Mouse (Mus musculus) cerebellum, adult 2 months (tissue): Measurements from ENCODE around the gene Tnni2.

Source experiments
- CTCF ChIP-seq: fragments of 200-500 bp; IDR thresholded peaks from 2 replicates; pipeline ENCODE4 v1.5.1; 2011; ENCODE audit warnings: low read depth, mild to moderate bottlenecking, control low read depth, low read length, moderate library complexity, borderline replicate concordance; ENCODE audit not compliant: insufficient read depth
- POLR2A ChIP-seq: fragments of 200-500 bp; IDR thresholded peaks from 2 replicates; pipeline ENCODE4 v1.6.1; 2011; ENCODE audit warnings: low read length, control low read depth, borderline replicate concordance; ENCODE audit not compliant: insufficient read depth

DNA sequence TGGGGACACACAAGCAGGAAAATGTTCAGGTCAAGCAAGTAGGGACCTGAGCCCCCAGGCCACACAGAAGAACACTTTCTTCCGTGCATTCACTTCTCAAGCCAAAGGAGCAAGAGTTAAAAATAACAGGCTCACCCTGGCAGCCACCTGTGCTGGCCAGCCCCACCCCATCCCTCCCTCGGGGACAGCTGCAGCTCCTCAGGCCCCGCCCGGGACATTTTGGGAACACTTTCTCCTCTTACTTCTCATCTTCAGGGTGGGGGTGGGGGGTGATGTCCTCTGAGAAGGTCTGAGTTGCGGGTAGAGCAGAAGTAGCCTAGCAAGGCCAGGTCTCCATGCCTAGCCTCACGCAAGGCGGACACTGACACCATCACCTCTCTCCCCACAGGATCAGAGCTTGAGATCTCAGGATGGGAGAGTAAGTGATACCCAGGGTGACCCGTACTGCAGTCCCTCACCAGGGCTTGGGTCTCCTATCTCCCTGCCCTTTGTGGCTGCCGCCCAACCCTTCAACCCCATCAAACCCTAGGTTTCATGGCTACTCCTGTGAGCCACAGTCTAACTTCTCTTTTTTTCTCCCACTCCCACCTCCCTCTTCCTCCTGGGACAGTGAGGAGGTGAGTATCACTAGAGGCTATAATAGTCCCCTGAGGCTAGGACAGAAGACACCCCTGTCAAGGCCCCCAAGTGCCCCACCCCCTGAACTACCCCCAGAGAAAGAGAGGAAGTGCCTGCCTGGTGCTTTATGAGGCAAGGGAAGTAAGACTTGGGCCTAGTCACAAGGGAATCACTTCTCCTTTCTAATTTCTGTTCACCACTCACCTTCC lies 686 bp downstream of the Tnni2 start:
- TF ChIP-seq CTCF (no peak), POLR2A (no peak)
